Mouse (Mus musculus): ENCODE measurements at regions not wholly inside any gene's neighbourhood (a gene's known extent, or its start where the extent isn't known, plus 50 kb on each side); places are given as distances from the start of the nearest gene placed in this dataset.

DNA sequence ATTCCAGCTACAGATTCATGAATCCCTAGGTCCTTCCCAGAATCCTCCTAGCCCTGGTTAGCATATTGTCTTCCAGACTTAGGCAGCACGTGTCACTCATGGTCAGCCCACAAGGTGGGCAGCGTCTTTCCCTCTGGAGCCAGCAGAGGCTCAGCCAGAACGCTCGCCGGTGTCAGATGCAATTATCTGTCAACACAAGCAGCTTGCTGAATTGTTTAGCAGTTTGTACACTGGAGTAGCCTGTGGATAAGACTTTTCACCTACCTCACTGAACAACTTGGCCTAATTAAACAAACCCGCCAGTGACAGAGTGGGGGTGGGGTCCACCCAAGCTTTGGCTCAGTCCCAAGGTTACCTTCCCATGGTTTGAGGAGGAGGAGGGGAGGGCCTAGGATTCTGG, 285.4 kb upstream of the Kcnab2 start:
- TF ChIP-seq POLR2A (IDR thresholded peaks at IDR 0.05; ENCODE audit: insufficient read length, low read depth): no peak
- no peak for TF ChIP-seq POLR2AphosphoS2 (IDR thresholded peaks at IDR 0.05; ENCODE audit: insufficient read length, low read depth)
- no peak for TF ChIP-seq USF1 (IDR thresholded peaks at IDR 0.05; ENCODE audit: low read depth)
- no peak for TF ChIP-seq MYOD1 (IDR thresholded peaks at IDR 0.05; ENCODE audit: control insufficient read depth in 1 of 3, insufficient read length in 2 of 3, low read depth in 2 of 3)
- no peak for TF ChIP-seq MAX (IDR thresholded peaks at IDR 0.05; ENCODE audit: low read depth)
- TF ChIP-seq E2F4 (IDR thresholded peaks at IDR 0.05; ENCODE audit: insufficient read depth): no peak
- TF ChIP-seq TCF3 (IDR thresholded peaks at IDR 0.05; ENCODE audit: insufficient read length, low read depth): no peak
- no peak for TF ChIP-seq CEBPB (IDR thresholded peaks at IDR 0.05; ENCODE audit: insufficient read depth, poor library complexity, severe bottlenecking)
- TF ChIP-seq REST (IDR thresholded peaks at IDR 0.05; ENCODE audit: insufficient read depth, insufficient read length): no peak
- TF ChIP-seq TCF12 (IDR thresholded peaks at IDR 0.05; ENCODE audit: insufficient read depth, poor library complexity, severe bottlenecking): no peak

Data from myocyte (in vitro differentiated cells).